In genomic region chr16:92581767-92582166, GRCm38 (mm10) we compare ENCODE assay signal across 22 mouse cellular contexts.
DNase-seq lines count a peak whose midpoint lies in the region; ATAC-seq and TF ChIP-seq lines count a peak whose summit lies in the region.
"Had no signal": no experiment of that assay in that cellular context is flagged by ENCODE, and none has a peak within 500 bp of the region (broad histone marks: within the 10 kb centered on the region; RNA-seq: fewer than 3 reads in every experiment).

No protein-coding gene starts in this region.

- H3K4me2 ChIP-seq in lung, postnatal 0 days (replicated peaks; ENCODE audit: low read depth, low read length), result no peak overlapping the region
- H3K4me2 ChIP-seq in limb, embryonic 13.5 days (replicated peaks), result peak overlapping the region; percentile 23
- H3K4me2 ChIP-seq in midbrain, embryonic 13.5 days (replicated peaks), result no peak overlapping the region
- H3K4me2 ChIP-seq in forebrain, embryonic 15.5 days (replicated peaks), result no peak overlapping the region
- H3K4me2 ChIP-seq: heart, embryonic 11.5 days; hindbrain, embryonic 15.5 days; intestine, embryonic 15.5 days; limb, embryonic 12.5 days; midbrain, embryonic 11.5 days had no signal

- peak; percentile 60 for DNase-seq in lung, postnatal 0 days (ENCODE audit: low spot score)
- DNase-seq in lung, postnatal 4 days, result no peak
- peak; percentile 19 for DNase-seq in naive thymus-derived CD4-positive, alpha-beta T cell, adult 2 months (ENCODE audit: low read depth)
- DNase-seq in forebrain, embryonic 10.5 days (ENCODE audit: extremely low spot score, low spot score), result no peak
- DNase-seq: cerebellum, adult 18-20 months; cerebellum, postnatal 25 days; gastrocnemius, adult 2 months; heart, postnatal 10 days; kidney, adult 9 months; kidney, postnatal 25 days; liver, postnatal 0 days; thymus, postnatal 4 days had no signal

- no peaks in the 10 kb centered on the region for H3K36me3 ChIP-seq in lung, postnatal 0 days (ENCODE audit: insufficient read depth, low read length)
- no peaks in the 10 kb centered on the region for H3K36me3 ChIP-seq in limb, embryonic 13.5 days
- no peaks in the 10 kb centered on the region for H3K36me3 ChIP-seq in forebrain, embryonic 10.5 days (replicated peaks)
- H3K36me3 ChIP-seq in midbrain, embryonic 13.5 days, result no peaks in the 10 kb centered on the region
- H3K36me3 ChIP-seq in forebrain, embryonic 15.5 days, result no peaks in the 10 kb centered on the region
- H3K36me3 ChIP-seq: hindbrain, embryonic 15.5 days; intestine, embryonic 15.5 days; limb, embryonic 12.5 days had no signal

- H3K9me3 ChIP-seq in lung, postnatal 0 days (ENCODE audit: low read length), result no peaks in the 10 kb centered on the region
- H3K9me3 ChIP-seq in limb, embryonic 13.5 days, result no peaks in the 10 kb centered on the region
- H3K9me3 ChIP-seq in forebrain, embryonic 10.5 days, result no peaks in the 10 kb centered on the region
- no peaks in the 10 kb centered on the region for H3K9me3 ChIP-seq in midbrain, embryonic 13.5 days
- H3K9me3 ChIP-seq in forebrain, embryonic 15.5 days, result no peaks in the 10 kb centered on the region
- H3K9me3 ChIP-seq: hindbrain, embryonic 15.5 days; intestine, embryonic 15.5 days; limb, embryonic 12.5 days had no signal

- H3K4me1 ChIP-seq in lung, postnatal 0 days (ENCODE audit: insufficient read depth, low read depth, low read length), result no peaks in the 10 kb centered on the region; the same call in 1 of the 2 replicates
- peaks cover 24% of the 10 kb centered on the region for H3K4me1 ChIP-seq in limb, embryonic 13.5 days
- peaks cover 8% of the 10 kb centered on the region for H3K4me1 ChIP-seq in forebrain, embryonic 10.5 days
- no peaks in the 10 kb centered on the region for H3K4me1 ChIP-seq in midbrain, embryonic 13.5 days (replicated peaks)
- H3K4me1 ChIP-seq in forebrain, embryonic 15.5 days, result no peaks in the 10 kb centered on the region
- H3K4me1 ChIP-seq: hindbrain, embryonic 15.5 days; intestine, embryonic 15.5 days had no signal

- no peak for TF ChIP-seq CTCF in lung, postnatal 0 days (IDR thresholded peaks at IDR 0.05)

- WGBS in lung, postnatal 0 days, result 42% methylated on average over 10 of the region's 10 CpGs
- 55% methylated on average over 10 of the region's 10 CpGs for whole genome bisulfite sequencing in limb, embryonic 13.5 days
- WGBS in forebrain, embryonic 10.5 days, result 93% methylated on average over 10 of the region's 10 CpGs
- 89% methylated on average over 10 of the region's 10 CpGs for WGBS in midbrain, embryonic 13.5 days
- 86% methylated on average over 10 of the region's 10 CpGs for WGBS in forebrain, embryonic 15.5 days

- no peak for TF ChIP-seq EP300 in lung, postnatal 0 days (IDR thresholded peaks at IDR 0.05)

- H3K9ac ChIP-seq in lung, postnatal 0 days (replicated peaks; ENCODE audit: low read depth), result no peak overlapping the region
- no peak overlapping the region for H3K9ac ChIP-seq in limb, embryonic 13.5 days
- no peak overlapping the region for H3K9ac ChIP-seq in midbrain, embryonic 13.5 days (replicated peaks)
- no peak overlapping the region for H3K9ac ChIP-seq in forebrain, embryonic 15.5 days (replicated peaks)
- H3K9ac ChIP-seq: hindbrain, embryonic 15.5 days; intestine, embryonic 15.5 days; liver, postnatal 0 days had no signal

- ATAC-seq in lung, postnatal 0 days, result peak; percentile 29
- ATAC-seq in common myeloid progenitor, adult 5-6 weeks (replicated peaks; ENCODE audit: low read depth, poor library complexity, severe bottlenecking), result peak; percentile 91
- ATAC-seq in limb, embryonic 13.5 days (ENCODE audit: low FRiP score, low read depth), result peak; percentile 70; the same call in 1 of the 2 replicates
- ATAC-seq in midbrain, embryonic 13.5 days, result no peak
- no peak for ATAC-seq in forebrain, embryonic 15.5 days (replicated peaks)
- ATAC-seq: intestine, embryonic 15.5 days; liver, postnatal 0 days had no signal

- no peak overlapping the region for H3K27ac ChIP-seq in lung, postnatal 0 days (ENCODE audit: low read length)
- H3K27ac ChIP-seq in limb, embryonic 13.5 days, result no peak overlapping the region
- no peak overlapping the region for H3K27ac ChIP-seq in forebrain, embryonic 10.5 days
- no peak overlapping the region for H3K27ac ChIP-seq in midbrain, embryonic 13.5 days
- H3K27ac ChIP-seq in forebrain, embryonic 15.5 days (replicated peaks), result no peak overlapping the region
- H3K27ac ChIP-seq: gastrocnemius, adult 2 months; hindbrain, embryonic 15.5 days; intestine, embryonic 15.5 days; left cerebral cortex, adult 2 months had no signal

- no peak overlapping the region for H3K4me3 ChIP-seq in lung, postnatal 0 days (ENCODE audit: low read depth, low read length)
- H3K4me3 ChIP-seq in limb, embryonic 13.5 days, result no peak overlapping the region
- H3K4me3 ChIP-seq in forebrain, embryonic 10.5 days, result no peak overlapping the region
- no peak overlapping the region for H3K4me3 ChIP-seq in midbrain, embryonic 13.5 days (replicated peaks)
- no peak overlapping the region for H3K4me3 ChIP-seq in forebrain, embryonic 15.5 days
- H3K4me3 ChIP-seq: gastrocnemius, adult 2 months; hindbrain, embryonic 15.5 days; intestine, embryonic 15.5 days; left cerebral cortex, adult 2 months; limb, embryonic 12.5 days had no signal

- H3K27me3 ChIP-seq in lung, postnatal 0 days (replicated peaks; ENCODE audit: insufficient read depth, low read length), result no peaks in the 10 kb centered on the region
- no peaks in the 10 kb centered on the region for H3K27me3 ChIP-seq in limb, embryonic 13.5 days
- no peaks in the 10 kb centered on the region for H3K27me3 ChIP-seq in forebrain, embryonic 10.5 days (ENCODE audit: poor library complexity, severe bottlenecking)
- H3K27me3 ChIP-seq in midbrain, embryonic 13.5 days, result no peaks in the 10 kb centered on the region
- H3K27me3 ChIP-seq in forebrain, embryonic 15.5 days, result no peaks in the 10 kb centered on the region
- H3K27me3 ChIP-seq: hindbrain, embryonic 15.5 days; intestine, embryonic 15.5 days; limb, embryonic 12.5 days had no signal

Comparison
In these comparisons a context has a peak if more than half of its experiments do, and no peak if none do; other contexts are left out.
1. DNase-seq: peak in lung, postnatal 0 days (single experiment) and naive thymus-derived CD4-positive, alpha-beta T cell, adult 2 months (single experiment); none in lung, postnatal 4 days (0 of 2) and forebrain, embryonic 10.5 days (single experiment).
2. ATAC-seq: peak in lung, postnatal 0 days (single experiment), common myeloid progenitor, adult 5-6 weeks (single experiment) and limb, embryonic 13.5 days (single experiment); none in midbrain, embryonic 13.5 days (single experiment) and forebrain, embryonic 15.5 days (single experiment).